Mouse (Mus musculus) hindbrain, embryonic 16.5 days (tissue): Measurements from ENCODE around the gene Capn15. TPM values are rescaled to one million over a fixed set of nuclear protein-coding genes. Genes with fewer than 3 reads are reported as not detected.
A peak's percentile ranks its signal among the peaks of the same experiment; 100 is the strongest.

Experiments used
- ATAC-seq: fragments of 200-750 bp; cut with Nextera tagmentation; 2 replicates; pipeline ENCODE4 v1.8.0; 2017; ENCODE audit warnings: moderate TSS enrichment, moderate library complexity
- H3K27ac ChIP-seq: fragments of 300-500 bp; sonication (generic); 2 replicates; pipeline ENCODE4 v1.5.1; 2014; ENCODE audit warnings: low read depth, mild to moderate bottlenecking, control low read depth, low read length, moderate library complexity
- H3K27me3 ChIP-seq: fragments of 300-500 bp; sonication (generic); replicated peaks from 2 replicates; pipeline ENCODE4 v1.6.1; 2014; ENCODE audit warnings: low read length; ENCODE audit not compliant: control insufficient read depth, insufficient read depth
- H3K36me3 ChIP-seq: fragments of 300-500 bp; sonication (generic); 2 replicates; pipeline ENCODE4 v1.6.1; 2014; ENCODE audit warnings: mild to moderate bottlenecking, low read length, moderate library complexity, mixed read lengths; ENCODE audit not compliant: control insufficient read depth, insufficient read depth
- H3K4me1 ChIP-seq: fragments of 300-500 bp; sonication (generic); 2 replicates; pipeline ENCODE4 v1.6.1; 2014; ENCODE audit warnings: low read depth, low read length; ENCODE audit not compliant: control insufficient read depth, insufficient read depth
- H3K4me2 ChIP-seq: fragments of 300-500 bp; sonication (generic); 2 replicates; pipeline ENCODE4 v1.6.1; 2014; ENCODE audit warnings: mild to moderate bottlenecking, low read length, control low read depth, moderate library complexity
- H3K4me3 ChIP-seq: fragments of 300-500 bp; sonication (generic); 2 replicates; pipeline ENCODE4 v1.5.1; 2014; ENCODE audit warnings: mild to moderate bottlenecking, low read length, control low read depth, moderate library complexity
- H3K9ac ChIP-seq: fragments of 300-500 bp; sonication (generic); 2 replicates; pipeline ENCODE4 v1.6.1; 2014; ENCODE audit warnings: low read depth, mild to moderate bottlenecking, control low read depth, low read length, moderate library complexity
- H3K9me3 ChIP-seq: fragments of 300-500 bp; sonication (generic); 2 replicates; pipeline ENCODE4 v1.6.1; 2014; ENCODE audit warnings: mild to moderate bottlenecking, low read length, moderate library complexity; ENCODE audit not compliant: control insufficient read depth
- whole genome bisulfite sequencing: fragments of 180-500 bp; shearing (Covaris S2); extraction: QIAGEN DNeasy Blood & Tissue Kit; methylation state at CpG from one replicate; pipeline ENCODE4 v1.1.7; 2014; 5-methylcytosine and 5-hydroxymethylcytosine counted together
- polyA plus RNA-seq: library from polyadenylated mRNA; unstranded; fragments of >200 nt; fragmentation: Nextera tagmentation; extraction: Ambion mirVana; gene quantifications from 2 replicates; pipeline ENCODE4 v1.2.1, GENCODE M21; 2015

The Capn15 gene
- polyA plus RNA-seq, 1 experiment from 2014 or later: 20.6 TPM

DNA sequence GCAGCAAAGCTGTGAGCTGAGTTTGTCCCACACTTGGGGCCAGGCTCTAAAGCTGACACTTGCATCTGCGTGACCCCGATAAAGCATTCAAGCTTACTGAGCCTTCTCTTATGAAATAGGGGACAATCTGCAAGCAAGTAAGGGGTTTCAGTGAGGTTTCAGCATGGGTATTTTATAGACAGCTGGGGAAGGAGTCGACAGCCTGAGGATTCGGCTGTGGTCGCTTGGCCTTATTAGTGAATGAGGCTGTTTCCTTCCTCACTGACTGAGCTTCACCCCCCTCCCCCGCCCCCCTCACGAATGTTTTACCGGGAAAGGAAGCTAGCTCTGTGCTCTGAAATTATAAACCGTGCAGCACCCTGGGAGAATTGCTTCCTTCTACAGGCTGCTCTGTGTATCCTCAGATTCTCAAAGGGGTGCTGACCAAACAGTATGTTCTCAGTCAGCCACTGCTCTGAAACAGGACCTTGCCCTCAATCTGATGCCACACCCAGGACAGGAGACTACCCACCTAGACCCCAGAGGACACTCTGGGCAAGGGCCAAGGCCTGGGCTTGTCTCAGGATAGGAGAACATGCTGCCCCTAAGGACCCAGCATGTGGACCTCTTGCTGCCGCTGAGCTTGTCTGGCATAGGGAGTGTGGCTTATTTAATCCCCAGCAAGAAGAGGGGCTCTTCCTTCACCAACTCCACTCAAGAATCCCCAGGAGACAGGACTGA lies 20.3 kb upstream of the Capn15 start:
- Histone ChIP-seq H3K36me3 (peaks cover 14% of the 10 kb centered on the region), H3K4me2 (no peak overlapping the region), H3K27me3 (no peaks in the 10 kb centered on the region), H3K27ac (no peak overlapping the region), H3K4me3 (no peak overlapping the region), H3K4me1 (no peaks in the 10 kb centered on the region), H3K9me3 (no peaks in the 10 kb centered on the region), H3K9ac (no peak overlapping the region)
- WGBS: 90% methylated on average over 10 of the region's 10 CpGs
- no peak for ATAC-seq

GRCm38 (mm10) chr17:26004711-26005110 lies 19.1 kb upstream of the Capn15 start:
- WGBS: 94% methylated on average over 14 of the region's 15 CpGs
- Histone ChIP-seq H3K4me3 (no peak overlapping the region), H3K9me3 (no peaks in the 10 kb centered on the region), H3K27ac (no peak overlapping the region), H3K4me1 (no peaks in the 10 kb centered on the region), H3K4me2 (no peak overlapping the region), H3K9ac (no peak overlapping the region), H3K27me3 (no peaks in the 10 kb centered on the region), H3K36me3 (peaks cover 12% of the 10 kb centered on the region)
- no peak for ATAC-seq

GRCm38 (mm10) chr17:26003864-26004263 lies 18.3 kb upstream of the Capn15 start:
- WGBS: 98% methylated on average over 2 of the region's 2 CpGs
- Histone ChIP-seq H3K4me2 (no peak overlapping the region), H3K4me1 (no peaks in the 10 kb centered on the region), H3K4me3 (no peak overlapping the region), H3K36me3 (peaks cover 12% of the 10 kb centered on the region), H3K27ac (no peak overlapping the region), H3K9ac (no peak overlapping the region), H3K9me3 (no peaks in the 10 kb centered on the region), H3K27me3 (no peaks in the 10 kb centered on the region)
- ATAC-seq: no peak

GRCm38 (mm10) chr17:25998425-25998824 lies 12.8 kb upstream of the Capn15 start:
- Histone ChIP-seq H3K36me3 (peaks cover 21% of the 10 kb centered on the region), H3K4me1 (no peaks in the 10 kb centered on the region), H3K27me3 (no peaks in the 10 kb centered on the region), H3K27ac (no peak overlapping the region), H3K9ac (no peak overlapping the region), H3K4me3 (no peak overlapping the region), H3K9me3 (no peaks in the 10 kb centered on the region), H3K4me2 (no peak overlapping the region)
- no peak for ATAC-seq
- WGBS: 90% methylated on average over 11 of the region's 11 CpGs

GRCm38 (mm10) chr17:25993489-25993888 lies 7.9 kb upstream of the Capn15 start:
- Histone ChIP-seq H3K4me3 (no peak overlapping the region), H3K27ac (no peak overlapping the region), H3K4me2 (no peak overlapping the region), H3K9ac (no peak overlapping the region), H3K9me3 (no peaks in the 10 kb centered on the region), H3K36me3 (peaks cover 43% of the 10 kb centered on the region), H3K27me3 (no peaks in the 10 kb centered on the region), H3K4me1 (no peaks in the 10 kb centered on the region)
- 97% methylated on average over 3 of the region's 3 CpGs for WGBS
- no peak for ATAC-seq

- Histone ChIP-seq H3K4me2 (no peak overlapping the region), H3K9ac (no peak overlapping the region), H3K36me3 (peaks cover 39% of the 10 kb centered on the region), H3K27ac (no peak overlapping the region), H3K27me3 (no peaks in the 10 kb centered on the region), H3K4me1 (no peaks in the 10 kb centered on the region), H3K9me3 (no peaks in the 10 kb centered on the region), H3K4me3 (no peak overlapping the region)
- 98% methylated on average over 4 of the region's 4 CpGs for WGBS
- no peak for ATAC-seq
Measured at GRCm38 (mm10) chr17:25992274-25992673, 6.7 kb upstream of the Capn15 start.

GRCm38 (mm10) chr17:25990331-25990730 lies 4.7 kb upstream of the Capn15 start:
- H3K9me3 ChIP-seq: no peaks in the 10 kb centered on the region
- peaks cover 37% of the 10 kb centered on the region for H3K36me3 ChIP-seq
- ATAC-seq: no peak
- 90% methylated on average over 5 of the region's 5 CpGs for WGBS
- H3K4me1 ChIP-seq: peaks cover 2% of the 10 kb centered on the region; the same call in 1 of the 2 replicates
- no peak overlapping the region for H3K27ac ChIP-seq
- no peaks in the 10 kb centered on the region for H3K27me3 ChIP-seq
- no peak overlapping the region for H3K9ac ChIP-seq
- H3K4me2 ChIP-seq: no peak overlapping the region
- H3K4me3 ChIP-seq: no peak overlapping the region

- ATAC-seq: no peak
- H3K4me2 ChIP-seq: peak overlapping the region; percentile 62
- WGBS: 11% methylated on average over 17 of the region's 17 CpGs
- no peaks in the 10 kb centered on the region for H3K9me3 ChIP-seq
- H3K27me3 ChIP-seq: no peaks in the 10 kb centered on the region
- peak overlapping the region; percentile 92 for H3K9ac ChIP-seq
- H3K36me3 ChIP-seq: peaks cover 4% of the 10 kb centered on the region
- peak overlapping the region; percentile 86 for H3K27ac ChIP-seq
- peak overlapping the region; percentile 84 for H3K4me3 ChIP-seq
- H3K4me1 ChIP-seq: peaks cover 21% of the 10 kb centered on the region
Measured at GRCm38 (mm10) chr17:25984556-25985305, 865 bp downstream of the Capn15 start.

GRCm38 (mm10) chr17:25984066-25984465 lies 1.5 kb downstream of the Capn15 start:
- H3K4me3 ChIP-seq: peak overlapping the region; percentile 84
- H3K9me3 ChIP-seq: no peaks in the 10 kb centered on the region
- no peak for ATAC-seq
- no peaks in the 10 kb centered on the region; the same call in 1 of the 2 replicates for H3K36me3 ChIP-seq
- WGBS: 100% methylated on average over 1 of the region's 1 CpGs
- no peak overlapping the region for H3K27ac ChIP-seq
- no peaks in the 10 kb centered on the region for H3K27me3 ChIP-seq
- H3K9ac ChIP-seq: no peak overlapping the region
- peaks cover 21% of the 10 kb centered on the region for H3K4me1 ChIP-seq
- peak overlapping the region; percentile 62 for H3K4me2 ChIP-seq
